In genomic region chr1:36252791-36253190, GRCm38 (mm10) we compare ENCODE assay signal across 8 mouse cellular contexts. TPM values are rescaled to one million over a fixed set of nuclear protein-coding genes. Genes with fewer than 3 reads are reported as not detected.
DNase-seq lines count a peak whose midpoint lies in the region; ATAC-seq and TF ChIP-seq lines count a peak whose summit lies in the region.

No protein-coding gene starts in this region.

- no peak overlapping the region for H3K4me2 ChIP-seq in limb, embryonic 12.5 days
- H3K4me2 ChIP-seq in stomach, embryonic 15.5 days: no peak overlapping the region

- H3K4me1 ChIP-seq in cortical plate, adult 2 months (ENCODE audit: control insufficient read depth, insufficient read depth, low read length): no peaks in the 10 kb centered on the region; the same call in 1 of the 2 replicates
- peaks cover 18% of the 10 kb centered on the region for H3K4me1 ChIP-seq in limb, embryonic 12.5 days (replicated peaks)
- no peaks in the 10 kb centered on the region for H3K4me1 ChIP-seq in stomach, embryonic 15.5 days

- H3K36me3 ChIP-seq in limb, embryonic 12.5 days: no peaks in the 10 kb centered on the region
- H3K36me3 ChIP-seq in stomach, embryonic 15.5 days: no peaks in the 10 kb centered on the region

- WGBS in limb, embryonic 12.5 days: 13% methylated on average over 6 of the region's 6 CpGs
- 8% methylated on average over 6 of the region's 6 CpGs for WGBS in stomach, embryonic 15.5 days

- DNase-seq in B cell, adult 2 months: peak; percentile 84 to 86
- peak; percentile 46 to 69 for DNase-seq in gastrocnemius, postnatal 4 days (ENCODE audit: low spot score in 2 of 2)
- DNase-seq in kidney, adult 8-10 months: peak; percentile 61 to 69

- TF ChIP-seq CTCF in cortical plate, adult 2 months (IDR thresholded peaks at IDR 0.05; ENCODE audit: extremely low read depth, insufficient read depth, low read length): peak; percentile 83

- no peak for TF ChIP-seq POLR2A in cortical plate, adult 2 months (IDR thresholded peaks at IDR 0.05; ENCODE audit: extremely low read depth, insufficient read depth, low read length)

- no peak overlapping the region for H3K4me3 ChIP-seq in cortical plate, adult 2 months (ENCODE audit: insufficient read depth, low read length)
- no peak overlapping the region for H3K4me3 ChIP-seq in limb, embryonic 12.5 days (replicated peaks)
- no peak overlapping the region for H3K4me3 ChIP-seq in stomach, embryonic 15.5 days (replicated peaks)

- peak; percentile 85 for ATAC-seq in activated CD4-positive, CD25-positive, alpha-beta regulatory T cell, adult 4 months
- ATAC-seq in limb, embryonic 12.5 days (ENCODE audit: insufficient number of reproducible peaks, insufficient read depth, low FRiP score, low TSS enrichment, low read depth): peak; percentile 43; the same call in 1 of the 2 replicates
- peak; percentile 93 for ATAC-seq in monocyte, adult 5-6 weeks (replicated peaks; ENCODE audit: insufficient number of reproducible peaks, low FRiP score, low TSS enrichment, poor library complexity, severe bottlenecking)
- ATAC-seq in stomach, embryonic 15.5 days (ENCODE audit: insufficient read depth, low FRiP score, low read depth): 0 out of 2 replicates have a peak, but pooled peaks have one; percentile 37

- no peak overlapping the region for H3K9ac ChIP-seq in limb, embryonic 12.5 days (replicated peaks)
- no peak overlapping the region for H3K9ac ChIP-seq in stomach, embryonic 15.5 days

- H3K27ac ChIP-seq in cortical plate, adult 2 months (ENCODE audit: insufficient read depth, low read length): no peak overlapping the region
- H3K27ac ChIP-seq in limb, embryonic 12.5 days: no peak overlapping the region
- H3K27ac ChIP-seq in stomach, embryonic 15.5 days: no peak overlapping the region

- peaks cover 27% of the 10 kb centered on the region for H3K27me3 ChIP-seq in limb, embryonic 12.5 days
- no peaks in the 10 kb centered on the region for H3K27me3 ChIP-seq in stomach, embryonic 15.5 days (replicated peaks)

- peaks cover 6% of the 10 kb centered on the region; the same call in 1 of the 2 replicates for H3K9me3 ChIP-seq in limb, embryonic 12.5 days
- no peaks in the 10 kb centered on the region for H3K9me3 ChIP-seq in stomach, embryonic 15.5 days

RNA-seq across cellular contexts. Expression of gene Uggt1, which starts 8.3 kb away (rescaled TPM):
- 10 to 100 TPM; 19.1 to 22.8 TPM for polyA plus RNA-seq in activated CD4-positive, CD25-positive, alpha-beta regulatory T cell, adult 4 months (2017; shearing (Covaris generic))
- 25.1 TPM in 2 replicates for polyA plus RNA-seq in cortical plate, adult 2 months (2012; rRNA removed)
- total RNA-seq in gastrocnemius, postnatal 4 days (2021): 10 to 100 TPM; 38.4 to 40.3 TPM
- 47.2 and 52.9 TPM in 2 replicates for polyA plus RNA-seq in limb, embryonic 12.5 days (2016; fragmentation: Nextera tagmentation; extraction: Ambion mirVana)
- 91.2 to 135 TPM (median 106 TPM) in 3 replicates for total RNA-seq in monocyte, adult 5-6 weeks (2017)
- 52.8 and 60.3 TPM in 2 replicates for polyA plus RNA-seq in stomach, embryonic 15.5 days (2015; fragmentation: Nextera tagmentation; extraction: Ambion mirVana)

RNA-seq across cellular contexts. Expression of gene Neurl3, which starts 21.7 kb away (rescaled TPM):
- 10 to 100 TPM; 62.2 to 87.1 TPM for polyA plus RNA-seq in activated CD4-positive, CD25-positive, alpha-beta regulatory T cell, adult 4 months (2017; shearing (Covaris generic))
- 0.94 and 1.1 TPM in 2 replicates for polyA plus RNA-seq in cortical plate, adult 2 months (2012; rRNA removed)
- 1 to 10 TPM; 2.8 to 2.9 TPM for total RNA-seq in gastrocnemius, postnatal 4 days (2021)
- 0.55 and 0.74 TPM in 2 replicates for polyA plus RNA-seq in limb, embryonic 12.5 days (2016; fragmentation: Nextera tagmentation; extraction: Ambion mirVana)
- total RNA-seq in monocyte, adult 5-6 weeks (2017): 315 to 366 TPM (median 360 TPM) in 3 replicates
- polyA plus RNA-seq in stomach, embryonic 15.5 days (2015; fragmentation: Nextera tagmentation; extraction: Ambion mirVana): 15.6 and 18.7 TPM in 2 replicates

RNA-seq across cellular contexts. Expression of gene Arid5a, which starts 54.7 kb away (rescaled TPM):
- 10 to 100 TPM; 74.3 to 91.9 TPM for polyA plus RNA-seq in activated CD4-positive, CD25-positive, alpha-beta regulatory T cell, adult 4 months (2017; shearing (Covaris generic))
- 9.5 and 11.3 TPM in 2 replicates for polyA plus RNA-seq in cortical plate, adult 2 months (2012; rRNA removed)
- total RNA-seq in gastrocnemius, postnatal 4 days (2021): 10 to 100 TPM; 17.7 to 18.9 TPM
- 4.5 and 4.9 TPM in 2 replicates for polyA plus RNA-seq in limb, embryonic 12.5 days (2016; fragmentation: Nextera tagmentation; extraction: Ambion mirVana)
- 47.3 to 80.2 TPM (median 65.0 TPM) in 3 replicates for total RNA-seq in monocyte, adult 5-6 weeks (2017)
- polyA plus RNA-seq in stomach, embryonic 15.5 days (2015; fragmentation: Nextera tagmentation; extraction: Ambion mirVana): 3.5 and 4.7 TPM in 2 replicates

Comparison
In these comparisons a context has a peak if more than half of its experiments do, and no peak if none do; other contexts are left out.
1. ATAC-seq: peak in every context shown above with its lines; median percentile 93 in monocyte, adult 5-6 weeks; 85 in activated CD4-positive, CD25-positive, alpha-beta regulatory T cell, adult 4 months; 43 in limb, embryonic 12.5 days; 37 in stomach, embryonic 15.5 days.